Mouse (Mus musculus): ENCODE measurements around the gene Pnldc1. TPM values are rescaled to one million over a fixed set of nuclear protein-coding genes. Genes with fewer than 3 reads are reported as not detected.
"Not testable (repeated sequence)": the region's sequence is repeated elsewhere in the genome, so short reads cannot be mapped to it uniquely, and the experiment has no call there.

Pnldc1 gene
- polyA plus RNA-seq, 1 experiment from 2014 or later, result 0.63 TPM

- Histone ChIP-seq H3K4me1 (replicated peaks; ENCODE audit: control insufficient read depth, insufficient read depth) (no peaks in the 10 kb centered on the region), H3K9ac (ENCODE audit: low read length) (no peak overlapping the region), H3K36me3 (ENCODE audit: control insufficient read depth, insufficient read depth, low read length) (no peaks in the 10 kb centered on the region; the same call in none of the 2 replicates), H3K4me2 (replicated peaks; ENCODE audit: low read depth) (no peak overlapping the region), H3K27me3 (ENCODE audit: control insufficient read depth, insufficient read depth, low read length) (no peaks in the 10 kb centered on the region), H3K4me3 (ENCODE audit: low read depth, low read length) (no peak overlapping the region), H3K9me3 (ENCODE audit: control insufficient read depth, low read length) (no peaks in the 10 kb centered on the region), H3K27ac (replicated peaks) (no peak overlapping the region)
- no peak for DNase-seq (ENCODE audit: low spot score)
- TF ChIP-seq EP300 (optimal IDR thresholded peaks at IDR 0.05) (no peak), CTCF (IDR thresholded peaks at IDR 0.05; ENCODE audit: low read depth) (no peak)
- WGBS, result 76% methylated on average over 8 of the region's 8 CpGs
- ATAC-seq (ENCODE audit: low FRiP score, low TSS enrichment), result no peak
Measured at GRCm38 (mm10) chr17:12941543-12942260, 31.7 kb upstream of the Pnldc1 start.

- 6% methylated on average over 27 of the region's 27 CpGs for WGBS
- Histone ChIP-seq H3K27me3 (ENCODE audit: control insufficient read depth, insufficient read depth, low read length) (no peaks in the 10 kb centered on the region), H3K4me2 (replicated peaks; ENCODE audit: low read depth) (peak within 1 kb of the TSS; percentile 62), H3K4me3 (ENCODE audit: low read depth, low read length) (peak within 1 kb of the TSS; percentile 35), H3K36me3 (ENCODE audit: control insufficient read depth, insufficient read depth, low read length) (no peaks in the 10 kb centered on the region; the same call in none of the 2 replicates), H3K9ac (ENCODE audit: low read length) (0 out of 2 replicates have a peak within 1 kb of the TSS, but pooled peaks have one; percentile 23), H3K27ac (replicated peaks) (no peak within 1 kb of the TSS), H3K9me3 (ENCODE audit: control insufficient read depth, low read length) (no peaks in the 10 kb centered on the region), H3K4me1 (replicated peaks; ENCODE audit: control insufficient read depth, insufficient read depth) (no peaks in the 10 kb centered on the region)
- ATAC-seq (ENCODE audit: low FRiP score, low TSS enrichment) (peak; percentile 66), DNase-seq (ENCODE audit: low spot score) (peak; percentile 45)
- TF ChIP-seq EP300 (optimal IDR thresholded peaks at IDR 0.05) (no peak), CTCF (IDR thresholded peaks at IDR 0.05; ENCODE audit: low read depth) (no peak)
Measured at GRCm38 (mm10) chr17:12940151-12940805, 30.2 kb upstream of the Pnldc1 start, which contains the start of gene Acat3. Gene Acat3 (minus strand): TSS chr17:12940600.

GRCm38 (mm10) chr17:12939377-12940148 lies 29.5 kb upstream of the Pnldc1 start:
- Histone ChIP-seq H3K9ac (ENCODE audit: low read length) (0 out of 2 replicates have a peak overlapping the region, but pooled peaks have one; percentile 23), H3K4me2 (replicated peaks; ENCODE audit: low read depth) (peak overlapping the region; percentile 62)
- not testable (repeated sequence) for H3K27me3 ChIP-seq (ENCODE audit: control insufficient read depth, insufficient read depth, low read length); H3K36me3 ChIP-seq (ENCODE audit: control insufficient read depth, insufficient read depth, low read length); H3K9me3 ChIP-seq (ENCODE audit: control insufficient read depth, low read length); H3K27ac ChIP-seq (replicated peaks); DNase-seq (ENCODE audit: low spot score); H3K4me3 ChIP-seq (ENCODE audit: low read depth, low read length); H3K4me1 ChIP-seq (replicated peaks; ENCODE audit: control insufficient read depth, insufficient read depth)
- WGBS, result 44% methylated on average over 2 of the region's 12 CpGs
- peak; percentile 24 for ATAC-seq (ENCODE audit: low FRiP score, low TSS enrichment)

GRCm38 (mm10) chr17:12938077-12938476 lies 28.0 kb upstream of the Pnldc1 start:
- H3K27me3 ChIP-seq (ENCODE audit: control insufficient read depth, insufficient read depth, low read length), result no peaks in the 10 kb centered on the region
- H3K4me2 ChIP-seq (replicated peaks; ENCODE audit: low read depth), result no peak overlapping the region
- TF ChIP-seq CTCF (IDR thresholded peaks at IDR 0.05; ENCODE audit: low read depth) (no peak), EP300 (optimal IDR thresholded peaks at IDR 0.05) (no peak)
- no peak overlapping the region for H3K4me3 ChIP-seq (ENCODE audit: low read depth, low read length)
- DNase-seq (ENCODE audit: low spot score), result no peak
- no peak for ATAC-seq (ENCODE audit: low FRiP score, low TSS enrichment)
- H3K9ac ChIP-seq (ENCODE audit: low read length), result no peak overlapping the region
- no peak overlapping the region for H3K27ac ChIP-seq (replicated peaks)
- H3K36me3 ChIP-seq (ENCODE audit: control insufficient read depth, insufficient read depth, low read length), result no peaks in the 10 kb centered on the region; the same call in none of the 2 replicates
- 67% methylated on average over 2 of the region's 2 CpGs for WGBS
- H3K4me1 ChIP-seq (replicated peaks; ENCODE audit: control insufficient read depth, insufficient read depth), result no peaks in the 10 kb centered on the region
- H3K9me3 ChIP-seq (ENCODE audit: control insufficient read depth, low read length), result no peaks in the 10 kb centered on the region

GRCm38 (mm10) chr17:12937412-12937970 lies 27.5 kb upstream of the Pnldc1 start:
- Histone ChIP-seq H3K36me3 (ENCODE audit: control insufficient read depth, insufficient read depth, low read length) (no peaks in the 10 kb centered on the region), H3K4me1 (replicated peaks; ENCODE audit: control insufficient read depth, insufficient read depth) (no peaks in the 10 kb centered on the region), H3K4me3 (ENCODE audit: low read depth, low read length) (no peak overlapping the region), H3K27ac (replicated peaks) (no peak overlapping the region), H3K9me3 (ENCODE audit: control insufficient read depth, low read length) (no peaks in the 10 kb centered on the region), H3K9ac (ENCODE audit: low read length) (no peak overlapping the region), H3K27me3 (ENCODE audit: control insufficient read depth, insufficient read depth, low read length) (no peaks in the 10 kb centered on the region), H3K4me2 (replicated peaks; ENCODE audit: low read depth) (no peak overlapping the region)
- ATAC-seq (ENCODE audit: low FRiP score, low TSS enrichment) (no peak), DNase-seq (ENCODE audit: low spot score) (no peak)
- WGBS, result 79% methylated on average over 2 of the region's 2 CpGs
- TF ChIP-seq EP300 (optimal IDR thresholded peaks at IDR 0.05) (no peak), CTCF (IDR thresholded peaks at IDR 0.05; ENCODE audit: low read depth) (no peak)

Measured in stomach, postnatal 0 days (tissue).